Mouse (Mus musculus) lung, adult 2 months (tissue): ENCODE data around the gene Tmem229b.

Experiments used
- CTCF ChIP-seq: fragments of 200-500 bp; IDR thresholded peaks from 2 replicates; pipeline ENCODE4 v1.5.1; 2011; ENCODE audit warnings: mild to moderate bottlenecking, low read length, control low read depth; ENCODE audit not compliant: insufficient read depth
- POLR2A ChIP-seq: fragments of 200-500 bp; IDR thresholded peaks from 2 replicates; pipeline ENCODE4 v1.6.1; 2011; ENCODE audit warnings: low read depth, mild to moderate bottlenecking, control low read depth, low read length, borderline replicate concordance; ENCODE audit errors: extremely low read depth

GRCm38 (mm10) chr12:78927287-78927686, 80.1 kb downstream of the Tmem229b start:
- TF ChIP-seq POLR2A (no peak), CTCF (no peak)
